Comparison of ENCODE assay signal across 1 mouse cellular context in the genomic region with DNA sequence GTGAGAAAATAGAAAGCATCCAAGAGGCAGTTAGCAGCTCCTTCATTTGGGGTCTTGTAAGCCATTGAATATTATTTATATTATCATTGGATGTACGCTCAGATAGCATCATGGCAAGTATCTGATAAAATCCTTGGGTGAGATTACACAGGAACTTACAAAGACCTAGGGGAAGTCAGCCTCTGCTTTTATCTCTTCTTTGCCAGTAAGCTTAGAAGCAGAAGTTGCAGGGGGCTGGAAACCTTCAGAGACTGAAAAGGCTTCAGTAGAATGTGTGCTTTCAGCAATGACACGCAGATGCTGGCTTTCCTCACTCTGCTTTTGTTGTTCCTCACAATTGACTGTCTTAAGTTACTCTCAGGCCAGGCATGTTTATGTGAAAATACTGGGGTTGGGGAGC.
A peak's percentile ranks its signal among the peaks of the same experiment; 100 is the strongest.
TF ChIP-seq lines count a peak whose summit lies in the region.

No protein-coding gene starts in this region.

TF ChIP-seq in MEL, 35 proteins besides CTCF, POLR2A, EP300 and RAD21 (continued from another document):
- TF ChIP-seq USF1 (IDR thresholded peaks at IDR 0.05; ENCODE audit: low read depth, low read length): no peak
- peak; percentile 21; the same call in 1 of the 2 replicates for TF ChIP-seq SIN3A (IDR thresholded peaks at IDR 0.05; ENCODE audit: low read length)
